Mouse (Mus musculus) embryonic fibroblast, embryonic 13.5 days (primary cell): ENCODE results near the gene Ccdc78.
A peak's percentile ranks its signal among the peaks of the same experiment; 100 is the strongest.

ENCODE experiments used
- CTCF ChIP-seq: IDR thresholded peaks from 2 replicates; pipeline ENCODE4 v1.5.1; 2011; ENCODE audit warnings: mild to moderate bottlenecking, control low read depth, low read length, moderate library complexity, borderline replicate concordance; ENCODE audit not compliant: insufficient read depth
- POLR2A ChIP-seq: IDR thresholded peaks from 2 replicates; pipeline ENCODE4 v1.6.1; 2011; ENCODE audit warnings: low read depth, mild to moderate bottlenecking, control low read depth, low read length, moderate library complexity

- TF ChIP-seq CTCF: no peak
- peak; percentile 63 for TF ChIP-seq POLR2A
Observed at GRCm38 (mm10) chr17:25837076-25837410, 50.7 kb downstream of the Ccdc78 start, which contains the start of gene Rhbdl1.
